Mouse (Mus musculus): ENCODE measurements around the gene Anks6. TPM values are rescaled to one million over a fixed set of nuclear protein-coding genes. Genes with fewer than 3 reads are reported as not detected.

Gene Anks6
- total RNA-seq, 1 experiment from 2014 or later, result 0.57 TPM

Other genes with a start within 250 kb of the Anks6 start
- not detected in 3 replicates for gene Gabbr2, start 65.6 kb downstream of the Anks6 start, total RNA-seq (2017)
- gene Galnt12, start 34.5 kb upstream of the Anks6 start, total RNA-seq (2017), result 4.6 to 9.7 TPM (median 5.0 TPM) in 3 replicates
- 0.38 to 6.7 TPM (median 0.39 TPM) in 3 replicates for gene Col15a1, start 150.7 kb upstream of the Anks6 start, total RNA-seq (2017)

Data from monocyte, adult 5-6 weeks (primary cell).